Comparison of ENCODE assay signal across 8 mouse cellular contexts in the genomic region with DNA sequence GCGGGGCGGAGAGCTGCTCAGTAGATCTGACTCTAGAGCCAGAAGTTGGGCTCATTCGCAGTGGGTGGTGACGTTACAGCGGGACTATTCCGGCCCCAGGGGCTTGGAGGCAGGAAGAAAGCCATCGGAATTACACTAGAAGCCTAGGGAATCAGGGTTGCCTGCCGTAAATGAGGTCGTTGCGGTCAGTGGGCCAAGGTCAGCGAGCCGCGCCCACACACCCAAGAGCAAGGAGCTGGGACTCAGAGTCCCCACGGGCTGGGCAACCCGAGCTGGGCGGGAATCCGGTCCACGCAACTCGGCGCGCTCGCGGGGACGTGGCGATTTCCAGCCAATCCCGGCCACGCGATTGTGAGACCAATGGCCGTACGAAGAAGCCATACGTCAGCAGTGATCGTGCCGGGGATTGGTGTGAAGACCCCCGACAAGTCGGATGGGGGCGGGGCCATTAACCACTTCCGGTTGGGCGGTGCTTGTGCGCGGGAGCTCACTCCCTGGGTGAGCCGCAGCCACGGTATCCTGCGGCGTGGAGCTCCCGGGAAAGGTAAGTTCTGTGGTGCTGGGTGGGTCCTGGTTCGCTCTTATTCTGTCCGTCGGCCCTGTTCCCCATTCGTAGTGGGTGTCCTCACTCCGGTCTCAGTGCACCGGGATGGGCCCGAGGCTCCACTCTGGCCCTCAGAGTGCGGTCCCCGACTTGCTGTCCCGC. TPM values are rescaled to one million over a fixed set of nuclear protein-coding genes. Genes with fewer than 3 reads are reported as not detected.
DNase-seq lines count a peak whose midpoint lies in the region; ATAC-seq lines count a peak whose summit lies in the region.

A gene (plus strand): TSS at position 405 of the 706 bp plus-strand sequence.

- peak within 1 kb of the TSS; percentile 81 to 88 for H3K4me3 ChIP-seq in heart, embryonic 14.5 days (ENCODE audit: control insufficient read depth in 1 of 2, insufficient read depth in 1 of 2, low read depth in 1 of 2, low read length in 2 of 2)
- peak within 1 kb of the TSS; percentile 89 for H3K4me3 ChIP-seq in liver, embryonic 13.5 days (replicated peaks)
- peak within 1 kb of the TSS; percentile 83 for H3K4me3 ChIP-seq in stomach, embryonic 16.5 days (replicated peaks; ENCODE audit: low read length)

- no peaks in the 10 kb centered on the region for H3K9me3 ChIP-seq in heart, embryonic 14.5 days (ENCODE audit: control insufficient read depth, low read length)
- H3K9me3 ChIP-seq in liver, embryonic 13.5 days (replicated peaks): no peaks in the 10 kb centered on the region
- no peaks in the 10 kb centered on the region for H3K9me3 ChIP-seq in stomach, embryonic 16.5 days (replicated peaks; ENCODE audit: control insufficient read depth, low read length)

- no peaks in the 10 kb centered on the region for H3K36me3 ChIP-seq in heart, embryonic 14.5 days (ENCODE audit: control insufficient read depth, insufficient read depth, low read length)
- H3K36me3 ChIP-seq in liver, embryonic 13.5 days: no peaks in the 10 kb centered on the region
- no peaks in the 10 kb centered on the region for H3K36me3 ChIP-seq in stomach, embryonic 16.5 days (ENCODE audit: control insufficient read depth, insufficient read depth, low read length)

- WGBS in heart, embryonic 14.5 days: under 1% methylated on average over 55 of the region's 55 CpGs
- WGBS in liver, embryonic 13.5 days (ENCODE audit: insufficient replicate concordance): under 1% methylated on average over 55 of the region's 55 CpGs
- WGBS in stomach, embryonic 16.5 days: under 1% methylated on average over 55 of the region's 55 CpGs

- peaks cover 6 to 34% of the 10 kb centered on the region in 2 experiments for H3K4me1 ChIP-seq in heart, embryonic 14.5 days (ENCODE audit: control insufficient read depth in 2 of 2, insufficient read depth in 2 of 2, low read length in 2 of 2)
- H3K4me1 ChIP-seq in liver, embryonic 13.5 days (replicated peaks): peaks cover 44% of the 10 kb centered on the region
- H3K4me1 ChIP-seq in stomach, embryonic 16.5 days (ENCODE audit: control insufficient read depth, insufficient read depth, low read length): peaks cover 14% of the 10 kb centered on the region

- H3K27ac ChIP-seq in heart, embryonic 14.5 days (replicated peaks in 1 of 2; ENCODE audit: control insufficient read depth in 1 of 2, insufficient read depth in 1 of 2, low read depth in 2 of 2, low read length in 2 of 2): peak within 1 kb of the TSS; percentile 82 to 98
- H3K27ac ChIP-seq in liver, embryonic 13.5 days: peak within 1 kb of the TSS; percentile 76
- peak within 1 kb of the TSS; percentile 90 for H3K27ac ChIP-seq in stomach, embryonic 16.5 days (ENCODE audit: low read length)

- peak within 1 kb of the TSS; percentile 75 for H3K4me2 ChIP-seq in heart, embryonic 14.5 days (ENCODE audit: low read length)
- H3K4me2 ChIP-seq in liver, embryonic 13.5 days: peak within 1 kb of the TSS; percentile 87
- peak within 1 kb of the TSS; percentile 77 for H3K4me2 ChIP-seq in stomach, embryonic 16.5 days (ENCODE audit: low read depth, low read length)

- peak within 1 kb of the TSS; percentile 89 for H3K9ac ChIP-seq in heart, embryonic 14.5 days (ENCODE audit: low read length)
- peak within 1 kb of the TSS; percentile 89 for H3K9ac ChIP-seq in liver, embryonic 13.5 days
- H3K9ac ChIP-seq in stomach, embryonic 16.5 days (ENCODE audit: low read length): peak within 1 kb of the TSS; percentile 89

- H3K27me3 ChIP-seq in heart, embryonic 14.5 days (ENCODE audit: control insufficient read depth, insufficient read depth, low read length): no peaks in the 10 kb centered on the region
- no peaks in the 10 kb centered on the region for H3K27me3 ChIP-seq in liver, embryonic 13.5 days
- no peaks in the 10 kb centered on the region for H3K27me3 ChIP-seq in stomach, embryonic 16.5 days (ENCODE audit: control insufficient read depth, insufficient read depth, low read length)

- peak; percentile 93 for ATAC-seq in CD4-positive, CD25-positive, alpha-beta regulatory T cell, adult 4 months
- peak; percentile 99 for ATAC-seq in heart, embryonic 14.5 days (ENCODE audit: insufficient number of reproducible peaks, insufficient read depth, low FRiP score, low read depth)
- peak; percentile 97 for ATAC-seq in liver, embryonic 13.5 days (ENCODE audit: low read depth)
- ATAC-seq in stomach, embryonic 16.5 days (ENCODE audit: insufficient read depth, low FRiP score): peak; percentile 99

- peak; percentile 96 for DNase-seq in c-Kit-negative CD71-positive TER-119-positive erythroid progenitor cells, embryonic 14.5 days (ENCODE audit: low read depth, low spot score)
- DNase-seq in fibroblast of lung, adult 2 months (ENCODE audit: low read depth): peak; percentile 96
- DNase-seq in kidney, postnatal 14 days: peak; percentile 100
- peak; percentile 99 for DNase-seq in liver, embryonic 13.5 days
- DNase-seq in neural tube, embryonic 10.5 days (ENCODE audit: extremely low spot score, low spot score): peak; percentile 100

RNA-seq across cellular contexts. Expression of the gene that starts here (rescaled TPM):
- 10 to 100 TPM; 57.9 to 68.6 TPM for polyA plus RNA-seq in CD4-positive, CD25-positive, alpha-beta regulatory T cell, adult 4 months (2017; shearing (Covaris generic))
- polyA plus RNA-seq in heart, embryonic 14.5 days (2014; fragmentation: Nextera tagmentation; extraction: Ambion mirVana): 452 and 458 TPM in 2 replicates
- 95.5 and 121 TPM in 2 replicates for polyA plus RNA-seq in liver, embryonic 13.5 days (2015; fragmentation: Nextera tagmentation; extraction: Ambion mirVana)
- 391 and 420 TPM in 2 replicates for polyA plus RNA-seq in stomach, embryonic 16.5 days (2015; fragmentation: Nextera tagmentation; extraction: Ambion mirVana)

Comparison
In these comparisons a context has a peak if more than half of its experiments do, and no peak if none do; other contexts are left out.
1. Peak in every context shown above with its lines: DNase-seq, ATAC-seq, H3K4me3 ChIP-seq and H3K27ac ChIP-seq.